Mouse (Mus musculus) testis, adult 2 months (tissue): ENCODE measurements around the gene Scn8a.
"Not testable (repeated sequence)": the region's sequence is repeated elsewhere in the genome, so short reads cannot be mapped to it uniquely, and the experiment has no call there.

Experiments used
- CTCF ChIP-seq: fragments of 200-500 bp; IDR thresholded peaks from 2 replicates; pipeline ENCODE4 v1.5.1; 2012; ENCODE audit warnings: low read depth, mild to moderate bottlenecking, inconsistent platforms, low read length, moderate library complexity; ENCODE audit not compliant: control insufficient read depth, insufficient read depth, insufficient replicate concordance
- POLR2A ChIP-seq: fragments of 200-500 bp; IDR thresholded peaks from 2 replicates; pipeline ENCODE4 v1.6.1; 2012; ENCODE audit warnings: low read depth, mild to moderate bottlenecking, inconsistent platforms, low read length, moderate library complexity; ENCODE audit not compliant: control insufficient read depth

- not testable (repeated sequence) for TF ChIP-seq CTCF, POLR2A
Measured at GRCm38 (mm10) chr15:100822370-100822769, 47.3 kb upstream of the Scn8a start.
